Mouse (Mus musculus) CD4-positive, CD25-positive, alpha-beta regulatory T cell, adult 2 months (primary cell): ENCODE measurements around the gene Ctnnd2.

Experiments
- DNase-seq: peaks from one replicate; pipeline ENCODE4 v3.0.0-alpha.2; 2012; ENCODE audit warnings: low read depth, low spot score

Gene Ctnnd2

GRCm38 (mm10) chr15:30714823-30715222 lies 542.4 kb downstream of the Ctnnd2 start:
- no peak for DNase-seq

- no peak for DNase-seq
Measured at GRCm38 (mm10) chr15:30718811-30719210, 546.4 kb downstream of the Ctnnd2 start.

- no peak for DNase-seq
Measured at GRCm38 (mm10) chr15:30719226-30719625, 546.8 kb downstream of the Ctnnd2 start.

GRCm38 (mm10) chr15:30721098-30721497 lies 548.7 kb downstream of the Ctnnd2 start:
- DNase-seq: no peak

- DNase-seq: no peak
Measured at GRCm38 (mm10) chr15:30726066-30726465, 553.7 kb downstream of the Ctnnd2 start.

- no peak for DNase-seq
Measured at GRCm38 (mm10) chr15:30738178-30738577, 565.8 kb downstream of the Ctnnd2 start.

GRCm38 (mm10) chr15:30740728-30741127 lies 568.3 kb downstream of the Ctnnd2 start:
- DNase-seq: peak; percentile 44

- DNase-seq: no peak
Measured at GRCm38 (mm10) chr15:30757991-30758390, 585.6 kb downstream of the Ctnnd2 start.

GRCm38 (mm10) chr15:30762211-30762610 lies 589.8 kb downstream of the Ctnnd2 start:
- DNase-seq: no peak

- no peak for DNase-seq
Measured at GRCm38 (mm10) chr15:30762695-30763285, 590.4 kb downstream of the Ctnnd2 start.

GRCm38 (mm10) chr15:30776931-30777330 lies 604.5 kb downstream of the Ctnnd2 start:
- no peak for DNase-seq

GRCm38 (mm10) chr15:30777801-30778200 lies 605.4 kb downstream of the Ctnnd2 start:
- no peak for DNase-seq

GRCm38 (mm10) chr15:30779903-30780302 lies 607.5 kb downstream of the Ctnnd2 start:
- no peak for DNase-seq

- DNase-seq: no peak
Measured at GRCm38 (mm10) chr15:30780977-30781376, 608.6 kb downstream of the Ctnnd2 start.

GRCm38 (mm10) chr15:30785706-30786320 lies 613.4 kb downstream of the Ctnnd2 start:
- no peak for DNase-seq

- no peak for DNase-seq
Measured at GRCm38 (mm10) chr15:30793260-30793659, 620.9 kb downstream of the Ctnnd2 start.

GRCm38 (mm10) chr15:30795723-30796122 lies 623.3 kb downstream of the Ctnnd2 start:
- no peak for DNase-seq

GRCm38 (mm10) chr15:30827424-30828263 lies 655.3 kb downstream of the Ctnnd2 start:
- DNase-seq: no peak

GRCm38 (mm10) chr15:30857277-30858176 lies 685.1 kb downstream of the Ctnnd2 start:
- no peak for DNase-seq

- DNase-seq: no peak
Measured at GRCm38 (mm10) chr15:30867429-30867828, 695.0 kb downstream of the Ctnnd2 start.

- no peak for DNase-seq
Measured at GRCm38 (mm10) chr15:30869673-30870512, 697.5 kb downstream of the Ctnnd2 start.
